Mouse (Mus musculus) lung, adult 2 months (tissue): ENCODE measurements around the gene Tcf7. TPM values are rescaled to one million over a fixed set of nuclear protein-coding genes. Genes with fewer than 3 reads are reported as not detected.
A peak's percentile ranks its signal among the peaks of the same experiment; 100 is the strongest.

Source experiments
- DNase-seq: peaks from one replicate; pipeline ENCODE4 v3.0.0; 2022
- H3K4me1 ChIP-seq: fragments of 200-500 bp; 2 replicates; pipeline ENCODE4 v1.6.1; 2011; ENCODE audit warnings: low read length; ENCODE audit not compliant: control insufficient read depth, insufficient read depth
- H3K4me3 ChIP-seq: fragments of 200-500 bp; replicated peaks from 2 replicates; pipeline ENCODE3; 2011; ENCODE audit warnings: low read depth, mild to moderate bottlenecking, control low read depth, low read length; ENCODE audit errors: extremely low read depth
- CTCF ChIP-seq: fragments of 200-500 bp; IDR thresholded peaks from 2 replicates; pipeline ENCODE4 v1.5.1; 2011; ENCODE audit warnings: mild to moderate bottlenecking, low read length, control low read depth; ENCODE audit not compliant: insufficient read depth
- POLR2A ChIP-seq: fragments of 200-500 bp; IDR thresholded peaks from 2 replicates; pipeline ENCODE4 v1.6.1; 2011; ENCODE audit warnings: low read depth, mild to moderate bottlenecking, control low read depth, low read length, borderline replicate concordance; ENCODE audit errors: extremely low read depth
- WGBS: fragments of 180-500 bp; shearing (Covaris S2); methylation state at CpG from one replicate; pipeline ENCODE4 v1.1.7; 2018; 5-methylcytosine and 5-hydroxymethylcytosine counted together
- polyA plus RNA-seq: library from polyadenylated mRNA; depleted of rRNA; stranded (reverse); fragments of >200 nt; gene quantifications from 2 replicates; pipeline ENCODE4 v1.2.3, GENCODE M21; 2012; rRNA removed

The Tcf7 gene
- 26.8 and 30.2 TPM in 2 replicates for polyA plus RNA-seq

GRCm38 (mm10) chr11:52282774-52283595 is at the start of gene Tcf7:
Tcf7 (minus strand) TSS chr11:52283014.
- 1% methylated on average over 96 of the region's 97 CpGs for whole genome bisulfite sequencing
- peak; percentile 61 for DNase-seq
- Histone ChIP-seq H3K4me1 (peaks cover 8% of the 10 kb centered on the region; the same call in 1 of the 2 replicates), H3K4me3 (peak within 1 kb of the TSS; percentile 79)
- TF ChIP-seq CTCF (no peak), POLR2A (no peak)

- 55% methylated on average over 3 of the region's 3 CpGs for whole genome bisulfite sequencing
- TF ChIP-seq POLR2A, result no peak
- TF ChIP-seq CTCF, result no peak
- no peaks in the 10 kb centered on the region for H3K4me1 ChIP-seq
- no peak for DNase-seq
- H3K4me3 ChIP-seq, result no peak overlapping the region
Observed at GRCm38 (mm10) chr11:52327313-52327712, 44.5 kb upstream of the Tcf7 start.

- no peak for DNase-seq
- TF ChIP-seq POLR2A (no peak), CTCF (no peak)
- Histone ChIP-seq H3K4me3 (no peak overlapping the region), H3K4me1 (peaks cover 2% of the 10 kb centered on the region; the same call in 1 of the 2 replicates)
- 72% methylated on average over 23 of the region's 23 CpGs for WGBS
Observed at GRCm38 (mm10) chr11:52324442-52325367, 41.9 kb upstream of the Tcf7 start.

DNA sequence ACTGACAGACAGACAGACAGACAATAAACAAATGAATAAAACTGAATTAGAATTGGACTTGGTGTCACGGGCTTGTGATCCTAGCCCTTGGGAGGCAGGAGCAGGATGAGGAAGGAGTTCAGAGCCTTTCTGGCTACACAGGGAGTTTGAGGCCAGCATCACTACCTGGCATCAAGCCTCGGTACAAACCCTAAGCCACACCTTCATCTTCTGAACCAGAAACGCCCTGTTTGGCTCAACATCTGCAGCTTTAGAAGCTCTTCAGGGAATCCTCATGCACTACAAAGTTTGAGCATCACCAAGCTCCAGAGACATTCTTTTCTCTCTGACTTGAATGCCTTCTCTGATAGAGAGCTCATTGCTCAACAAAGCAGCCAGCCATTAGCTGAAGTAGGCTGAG is 38.7 kb upstream of the Tcf7 start:
- H3K4me1 ChIP-seq, result peaks cover 6% of the 10 kb centered on the region
- H3K4me3 ChIP-seq, result no peak overlapping the region
- WGBS, result 46% methylated on average over 3 of the region's 3 CpGs
- TF ChIP-seq CTCF, result no peak
- TF ChIP-seq POLR2A, result no peak
- no peak for DNase-seq

DNA sequence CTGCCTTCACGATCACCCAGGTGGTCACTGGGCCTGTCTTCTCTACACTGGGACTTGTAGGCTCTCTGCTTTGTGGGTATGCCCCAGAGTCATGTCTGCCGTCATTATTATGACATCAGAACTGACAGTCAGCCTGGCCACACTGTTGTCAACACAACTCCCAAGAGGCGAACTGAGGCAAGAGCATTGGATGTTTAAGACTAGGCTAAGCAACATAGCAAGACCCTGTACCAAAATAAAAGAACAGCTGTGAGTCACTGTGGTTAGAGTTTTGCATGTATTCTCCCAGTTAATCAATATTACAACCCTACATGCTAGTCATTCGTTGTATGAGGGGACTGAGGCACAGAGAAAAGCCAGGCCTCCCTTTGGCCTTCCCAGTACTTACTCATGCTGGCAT is 37.7 kb upstream of the Tcf7 start:
- TF ChIP-seq CTCF, result no peak
- H3K4me1 ChIP-seq, result peaks cover 6% of the 10 kb centered on the region
- no peak overlapping the region for H3K4me3 ChIP-seq
- WGBS, result 90% methylated on average over 4 of the region's 4 CpGs
- no peak for DNase-seq

DNA sequence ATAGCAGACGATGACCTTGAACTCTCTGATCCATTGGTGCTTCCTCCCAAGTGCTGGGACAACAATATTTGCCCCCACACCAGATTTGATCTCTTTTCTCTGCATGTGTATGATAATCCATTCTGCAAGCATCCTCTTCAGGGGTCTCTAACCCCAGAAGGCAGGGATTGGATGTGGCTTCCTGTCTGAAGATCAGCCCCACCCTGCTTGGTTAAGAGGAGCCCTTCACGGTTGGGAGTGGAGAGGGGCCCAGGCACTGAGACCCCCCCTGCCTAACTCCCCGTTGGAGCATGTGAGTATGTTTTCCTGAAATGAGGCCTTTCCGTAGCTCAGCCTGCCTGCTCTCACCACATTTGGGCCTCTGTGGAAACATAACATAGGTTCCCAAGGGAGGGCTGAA is 36.9 kb upstream of the Tcf7 start:
- Histone ChIP-seq H3K4me1 (peaks cover 6% of the 10 kb centered on the region), H3K4me3 (no peak overlapping the region)
- TF ChIP-seq POLR2A (no peak), CTCF (no peak)
- DNase-seq, result no peak
- WGBS, result 58% methylated on average over 4 of the region's 4 CpGs

GRCm38 (mm10) chr11:52318445-52318844 is 35.6 kb upstream of the Tcf7 start:
- Histone ChIP-seq H3K4me1 (peaks cover 6% of the 10 kb centered on the region), H3K4me3 (no peak overlapping the region)
- DNase-seq, result peak; percentile 16
- WGBS, result 28% methylated on average over 13 of the region's 13 CpGs
- TF ChIP-seq CTCF (no peak), POLR2A (no peak)

DNA sequence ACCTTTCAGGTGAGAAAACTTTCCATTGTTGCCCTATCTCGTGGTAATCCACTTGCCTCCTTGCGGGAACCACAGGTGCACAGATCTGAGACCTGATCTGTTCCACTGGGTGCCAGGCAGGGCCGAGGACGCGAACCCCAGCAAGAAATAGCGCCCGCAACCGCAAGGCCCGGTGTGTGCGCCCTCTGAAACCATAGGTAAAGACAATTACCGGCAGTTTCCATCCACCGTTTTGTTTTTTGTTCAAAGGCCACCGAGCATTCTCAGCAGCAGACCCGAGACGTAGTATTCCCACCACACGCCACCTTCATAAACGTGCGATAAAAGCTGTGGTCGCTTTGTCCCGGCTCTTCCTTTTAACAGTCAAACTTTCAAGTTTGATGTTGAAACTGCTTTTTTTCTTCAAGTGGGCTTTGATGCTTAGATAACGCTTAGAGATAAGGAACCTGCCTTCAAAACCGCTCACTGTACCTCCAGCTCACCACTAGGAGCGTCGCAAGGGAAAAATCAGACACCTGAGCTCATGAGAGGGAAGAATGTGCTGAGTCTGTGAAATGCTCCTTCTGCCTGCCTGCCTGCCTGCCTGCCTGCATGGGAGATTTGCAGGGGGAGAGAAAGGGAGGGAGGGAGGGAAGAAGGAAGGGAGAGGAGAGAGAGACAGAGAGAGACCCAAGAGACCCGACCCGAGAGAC is 31.4 kb upstream of the Tcf7 start:
- DNase-seq, result no peak

GRCm38 (mm10) chr11:52310709-52311108 is 27.9 kb upstream of the Tcf7 start:
- WGBS, result 73% methylated on average over 14 of the region's 14 CpGs
- no peaks in the 10 kb centered on the region for H3K4me1 ChIP-seq
- no peak for TF ChIP-seq POLR2A
- TF ChIP-seq CTCF, result no peak
- no peak overlapping the region for H3K4me3 ChIP-seq
- DNase-seq, result no peak

More for the DNA sequence above, 31.4 kb upstream of the Tcf7 start:
- H3K4me1 ChIP-seq, result peaks cover 4% of the 10 kb centered on the region
- 32% methylated on average over 26 of the region's 26 CpGs for WGBS
- TF ChIP-seq POLR2A, result no peak
- TF ChIP-seq CTCF, result peak; percentile 21; the same call in 1 of the 2 replicates
- no peak overlapping the region for H3K4me3 ChIP-seq
